Mouse (Mus musculus) cerebellum, adult 2 months (tissue): ENCODE results near the gene Baiap2l1. TPM values are rescaled to one million over a fixed set of nuclear protein-coding genes. Genes with fewer than 3 reads are reported as not detected.

Experiments
- DNase-seq, 2 experiments: peaks; one replicate each; pipeline ENCODE4 v3.0.0; 2021
- H3K27ac ChIP-seq: fragments of 200-500 bp; 2 replicates; pipeline ENCODE4 v1.5.1; 2012; ENCODE audit warnings: low read length, control low read depth, inconsistent platforms; ENCODE audit not compliant: insufficient read depth
- H3K27me3 ChIP-seq: fragments of 200-500 bp; 2 replicates; pipeline ENCODE4 v1.6.1; 2012; ENCODE audit warnings: inconsistent platforms, mild to moderate bottlenecking, low read length, moderate library complexity; ENCODE audit not compliant: control insufficient read depth, insufficient read depth
- H3K4me1 ChIP-seq: fragments of 200-500 bp; 2 replicates; pipeline ENCODE4 v1.6.1; 2011; ENCODE audit warnings: low read length; ENCODE audit not compliant: control insufficient read depth, insufficient read depth
- H3K4me3 ChIP-seq: fragments of 200-500 bp; replicated peaks from 2 replicates; pipeline ENCODE3; 2011; ENCODE audit warnings: mild to moderate bottlenecking, low read depth, low read length, control low read depth; ENCODE audit not compliant: insufficient read depth
- CTCF ChIP-seq: fragments of 200-500 bp; IDR thresholded peaks from 2 replicates; pipeline ENCODE4 v1.5.1; 2011; ENCODE audit warnings: low read depth, mild to moderate bottlenecking, control low read depth, low read length, moderate library complexity, borderline replicate concordance; ENCODE audit not compliant: insufficient read depth
- POLR2A ChIP-seq: fragments of 200-500 bp; IDR thresholded peaks from 2 replicates; pipeline ENCODE4 v1.6.1; 2011; ENCODE audit warnings: low read length, control low read depth, borderline replicate concordance; ENCODE audit not compliant: insufficient read depth
- WGBS: fragments of 180-500 bp; shearing (Covaris S2); methylation state at CpG from one replicate; pipeline ENCODE4 v1.1.7; 2018; 5-methylcytosine and 5-hydroxymethylcytosine counted together
- polyA plus RNA-seq: library from polyadenylated mRNA; depleted of rRNA; stranded (reverse); fragments of >200 nt; gene quantifications from 2 replicates; pipeline ENCODE4 v1.2.3, GENCODE M21; 2012

The Baiap2l1 gene
- polyA plus RNA-seq, 1 experiment = 0.34 TPM

DNA sequence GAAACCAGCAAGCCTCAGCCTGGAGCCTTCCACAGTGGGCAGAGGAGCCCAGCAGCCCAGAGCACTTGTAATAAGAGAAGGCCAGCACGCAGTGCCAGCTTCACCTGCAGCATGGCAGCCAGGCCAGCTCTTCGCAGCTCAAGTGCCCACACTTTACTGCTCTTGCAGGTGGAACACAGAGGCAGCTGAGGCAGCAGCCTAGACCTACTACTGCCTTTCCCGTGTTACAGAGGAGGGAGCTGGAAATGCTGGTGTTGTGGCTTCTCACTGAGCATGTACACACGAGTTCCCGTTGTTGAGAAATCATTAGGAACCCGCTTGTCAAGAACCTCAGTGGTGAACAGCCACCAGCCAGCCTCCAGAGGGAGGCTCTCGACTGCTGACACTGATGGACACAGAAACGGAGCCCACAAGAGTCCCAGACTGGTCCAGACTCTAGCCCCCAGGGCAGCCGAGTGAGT lies 78.8 kb downstream of the Baiap2l1 start:
- no peaks in the 10 kb centered on the region for H3K27me3 ChIP-seq
- peaks cover 5% of the 10 kb centered on the region for H3K4me1 ChIP-seq
- DNase-seq = no peak
- TF ChIP-seq POLR2A (no peak), CTCF (no peak)
- 89% methylated on average over 9 of the region's 9 CpGs for WGBS
- no peak overlapping the region for H3K4me3 ChIP-seq
- H3K27ac ChIP-seq = no peak overlapping the region

DNA sequence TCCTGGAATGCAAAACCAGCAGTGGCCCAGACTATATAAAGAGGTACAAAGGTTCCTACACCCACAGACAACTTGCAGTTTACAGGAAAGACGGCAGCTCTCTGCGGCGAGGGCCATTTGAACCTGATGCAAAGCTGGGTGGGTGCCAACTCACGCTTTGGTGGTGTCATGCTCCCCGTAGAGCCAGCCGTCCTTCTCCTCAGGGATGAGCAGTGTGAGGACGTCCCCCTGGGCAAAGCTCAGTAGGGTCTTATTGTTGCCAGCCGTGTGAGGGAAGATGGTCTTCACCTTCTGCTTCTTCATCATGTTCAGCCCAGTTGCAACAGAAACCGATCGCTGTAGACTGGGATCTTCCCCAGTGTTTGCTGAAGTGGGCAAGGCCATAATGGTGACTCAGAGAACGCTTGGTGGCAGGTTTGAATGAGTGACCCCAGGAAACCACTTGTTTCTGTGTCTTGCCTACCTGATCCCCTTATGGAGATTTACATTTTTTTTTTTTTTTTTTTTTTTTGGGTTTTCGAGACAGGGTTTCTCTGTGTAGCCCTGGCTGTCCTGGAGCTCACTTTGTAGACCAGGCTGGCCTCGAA lies 79.4 kb downstream of the Baiap2l1 start:
- H3K27me3 ChIP-seq = no peaks in the 10 kb centered on the region
- 54% methylated on average over 12 of the region's 13 CpGs for WGBS
- H3K27ac ChIP-seq = no peak overlapping the region
- DNase-seq = no peak
- peaks cover 5% of the 10 kb centered on the region for H3K4me1 ChIP-seq
- H3K4me3 ChIP-seq = no peak overlapping the region
- TF ChIP-seq CTCF (no peak), POLR2A (no peak)

DNA sequence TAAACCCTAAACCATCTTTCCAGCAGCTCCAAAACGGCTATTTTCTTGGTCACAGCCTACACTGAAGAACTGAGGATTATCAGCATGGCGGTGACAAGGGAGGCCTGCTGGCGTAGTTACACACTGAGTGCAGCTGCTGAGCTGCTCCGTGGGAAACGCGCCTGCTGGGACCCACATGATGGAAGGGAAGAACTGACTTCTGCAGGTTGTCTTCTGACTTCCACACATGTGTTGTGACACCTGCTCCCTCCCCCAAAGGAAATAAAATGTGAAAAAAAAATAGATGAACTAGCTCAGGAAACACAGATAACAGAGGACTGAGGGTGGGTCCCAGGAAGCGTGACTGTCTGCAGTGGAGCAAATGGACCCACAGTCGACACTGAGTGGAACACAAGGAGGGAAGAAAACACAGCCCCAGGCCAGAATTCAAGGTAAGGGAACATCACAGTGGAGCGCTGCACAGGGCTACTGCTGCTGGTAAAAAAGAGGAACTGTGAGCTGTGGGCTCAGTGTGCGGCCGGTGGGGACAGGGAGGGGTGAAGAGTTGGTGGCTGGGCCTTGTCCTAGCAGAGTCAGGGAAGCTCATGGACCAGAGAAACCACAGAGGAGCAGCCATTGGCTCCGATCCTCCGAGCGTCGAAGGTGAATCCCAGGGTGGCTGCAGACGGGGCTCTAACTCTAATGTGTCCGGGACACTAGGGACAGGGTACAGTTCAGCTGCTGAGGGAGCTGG lies 80.8 kb downstream of the Baiap2l1 start:
- DNase-seq = no peak
- no peak overlapping the region for H3K4me3 ChIP-seq
- H3K4me1 ChIP-seq = no peaks in the 10 kb centered on the region
- no peak overlapping the region for H3K27ac ChIP-seq
- no peak for TF ChIP-seq POLR2A
- TF ChIP-seq CTCF = no peak
- 80% methylated on average over 17 of the region's 17 CpGs for WGBS
- H3K27me3 ChIP-seq = no peaks in the 10 kb centered on the region

DNA sequence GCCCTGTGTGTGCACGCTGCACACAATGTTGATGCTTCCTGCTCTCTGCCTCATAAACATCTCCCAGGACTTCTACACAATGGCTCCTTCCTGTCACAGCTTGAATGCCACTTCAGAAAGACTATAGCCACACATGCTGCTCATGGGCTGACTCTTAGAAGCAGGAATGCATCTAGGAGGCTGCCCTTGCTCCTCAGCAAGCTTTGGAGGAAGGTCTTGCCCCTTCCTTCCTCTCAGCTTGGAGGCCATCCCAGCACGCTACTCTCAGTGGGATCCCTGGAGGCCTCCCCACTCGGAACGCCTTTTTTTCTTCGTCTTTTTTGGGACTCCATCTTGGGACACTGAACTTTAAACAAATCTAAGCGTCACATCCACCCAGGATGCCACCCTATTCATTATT lies 83.0 kb downstream of the Baiap2l1 start:
- no peak overlapping the region for H3K27ac ChIP-seq
- no peaks in the 10 kb centered on the region for H3K4me1 ChIP-seq
- no peak for TF ChIP-seq CTCF
- TF ChIP-seq POLR2A = no peak
- DNase-seq = no peak
- H3K27me3 ChIP-seq = no peaks in the 10 kb centered on the region
- no peak overlapping the region for H3K4me3 ChIP-seq
- 51% methylated on average over 6 of the region's 6 CpGs for WGBS

DNA sequence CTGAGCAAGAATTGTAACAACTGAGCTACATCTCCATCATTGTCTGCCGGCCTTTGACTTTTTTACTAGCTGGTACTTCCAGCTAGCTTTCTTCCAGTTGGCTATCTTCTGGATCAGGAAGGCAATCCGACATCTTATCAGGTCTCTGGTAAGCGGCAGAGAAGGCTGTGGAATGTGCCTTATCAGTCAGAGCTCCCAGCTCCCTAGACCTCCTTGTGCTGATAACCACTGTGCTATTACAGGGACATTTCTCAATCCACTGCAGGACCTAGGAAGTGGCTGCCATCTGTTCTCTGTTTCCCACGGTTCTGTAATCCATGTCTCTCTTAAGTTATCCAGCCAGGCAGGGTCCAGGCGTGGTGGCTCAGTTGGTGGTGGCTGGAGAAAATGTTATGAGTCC lies 86.1 kb downstream of the Baiap2l1 start:
- Histone ChIP-seq H3K4me3 (no peak overlapping the region), H3K4me1 (0 out of 2 replicates have a peak, but pooled peaks cover 3% of the 10 kb centered on the region), H3K27ac (no peak overlapping the region), H3K27me3 (no peaks in the 10 kb centered on the region)
- DNase-seq = no peak
- TF ChIP-seq POLR2A (no peak), CTCF (no peak)
- 62% methylated on average over 5 of the region's 5 CpGs for WGBS

DNA sequence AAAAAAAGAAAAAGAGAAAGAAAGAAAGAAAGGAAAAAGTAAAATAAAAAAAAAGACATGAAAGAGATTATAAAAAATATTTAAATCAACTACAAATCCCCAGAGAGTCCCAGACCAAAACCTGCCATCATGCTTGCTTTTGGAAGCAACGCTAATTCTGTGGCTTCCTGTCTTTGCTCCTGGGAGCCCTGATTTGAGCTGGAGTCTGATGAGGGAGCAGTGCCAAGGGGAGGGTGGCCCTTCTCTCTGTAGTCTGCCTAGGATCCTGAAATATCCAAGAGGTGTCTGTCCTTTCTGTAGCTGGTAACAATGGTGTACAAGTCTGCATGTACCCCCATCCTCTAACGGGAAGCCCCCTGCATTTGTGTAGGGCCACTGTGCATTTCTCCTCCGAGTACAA lies 86.8 kb downstream of the Baiap2l1 start:
- Histone ChIP-seq H3K4me1 (0 out of 2 replicates have a peak, but pooled peaks cover 3% of the 10 kb centered on the region), H3K27ac (no peak overlapping the region), H3K27me3 (no peaks in the 10 kb centered on the region), H3K4me3 (no peak overlapping the region)
- WGBS = 66% methylated on average over 3 of the region's 3 CpGs
- TF ChIP-seq POLR2A = no peak
- no peak for TF ChIP-seq CTCF
- no peak for DNase-seq

DNA sequence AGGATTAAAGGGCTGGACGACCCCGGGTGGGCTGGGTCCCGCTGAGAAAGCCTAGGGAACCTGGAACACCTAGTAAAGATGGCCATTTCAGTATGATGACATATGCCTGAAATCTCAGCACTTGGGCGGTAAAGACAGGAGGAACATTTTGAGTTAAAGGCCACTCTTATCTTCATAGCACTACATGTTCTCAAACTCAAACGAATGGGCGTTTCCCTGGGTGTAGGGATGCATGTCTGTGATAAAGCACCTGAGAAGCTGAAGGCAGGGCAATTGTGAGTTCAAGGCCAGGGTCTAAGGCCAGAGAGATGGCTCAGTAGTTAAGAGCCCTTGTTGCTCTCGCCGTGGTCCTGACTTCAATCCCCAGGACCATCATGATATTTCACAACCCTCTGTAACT lies 87.5 kb downstream of the Baiap2l1 start:
- no peak overlapping the region for H3K4me3 ChIP-seq
- H3K27me3 ChIP-seq = no peaks in the 10 kb centered on the region
- 0 out of 2 replicates have a peak, but pooled peaks cover 3% of the 10 kb centered on the region for H3K4me1 ChIP-seq
- TF ChIP-seq CTCF (no peak), POLR2A (no peak)
- no peak for DNase-seq
- 96% methylated on average over 8 of the region's 8 CpGs for WGBS
- H3K27ac ChIP-seq = no peak overlapping the region

DNA sequence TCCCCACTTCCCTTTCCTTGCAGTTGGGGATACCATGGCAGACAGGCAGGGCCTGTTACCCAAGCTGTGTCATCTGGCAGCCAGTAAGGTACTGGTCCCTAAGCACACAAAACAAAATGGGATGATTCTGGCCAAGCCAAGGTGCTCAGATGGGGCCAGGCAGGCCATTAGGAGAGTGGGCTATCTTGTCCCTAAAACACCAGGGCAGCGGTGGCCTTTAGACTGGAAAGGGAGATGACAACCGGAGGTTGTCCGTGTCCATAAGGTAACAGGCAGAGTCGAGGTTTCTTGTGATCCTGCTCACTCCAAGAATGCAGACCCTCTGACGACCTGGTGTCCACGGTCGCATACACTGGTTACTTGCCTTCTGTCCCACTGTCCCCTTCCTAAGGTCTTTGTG lies 88.0 kb downstream of the Baiap2l1 start:
- TF ChIP-seq POLR2A (no peak), CTCF (no peak)
- Histone ChIP-seq H3K27ac (no peak overlapping the region), H3K27me3 (no peaks in the 10 kb centered on the region), H3K4me1 (0 out of 2 replicates have a peak, but pooled peaks cover 3% of the 10 kb centered on the region), H3K4me3 (no peak overlapping the region)
- DNase-seq = no peak
- WGBS = 94% methylated on average over 7 of the region's 7 CpGs
